Mouse (Mus musculus): ENCODE results near the gene Acp5. TPM values are rescaled to one million over a fixed set of nuclear protein-coding genes. Genes with fewer than 3 reads are reported as not detected.

The Acp5 gene
- polyA plus RNA-seq, 1 experiment: 0.08 TPM

- TF ChIP-seq MAX (IDR thresholded peaks at IDR 0.05) (no peak), MYOG (IDR thresholded peaks at IDR 0.05; ENCODE audit: control insufficient read depth, extremely low read depth, insufficient read length) (no peak)
- Histone ChIP-seq H3K79me2 (ENCODE audit: control insufficient read depth, insufficient read depth) (no peaks in the 10 kb centered on the region), H3K36me3 (ENCODE audit: control insufficient read depth, insufficient read depth) (no peaks in the 10 kb centered on the region), H3K27me3 (ENCODE audit: control insufficient read depth, insufficient read depth, insufficient read length) (no peaks in the 10 kb centered on the region), H3K79me3 (ENCODE audit: low read depth) (no peaks in the 10 kb centered on the region), H3K4me3 (ENCODE audit: insufficient read depth, poor library complexity, severe bottlenecking) (no peak overlapping the region), H3ac (ENCODE audit: control insufficient read depth, insufficient read length, low read depth) (no peak overlapping the region)
Observed at GRCm38 (mm10) chr9:22136765-22137547, 1.4 kb upstream of the Acp5 start.

- Histone ChIP-seq H3K4me3 (ENCODE audit: insufficient read depth, poor library complexity, severe bottlenecking) (no peak overlapping the region), H3K79me3 (ENCODE audit: low read depth) (no peaks in the 10 kb centered on the region), H3K27me3 (ENCODE audit: control insufficient read depth, insufficient read depth, insufficient read length) (no peaks in the 10 kb centered on the region), H3ac (ENCODE audit: control insufficient read depth, insufficient read length, low read depth) (no peak overlapping the region), H3K36me3 (ENCODE audit: control insufficient read depth, insufficient read depth) (no peaks in the 10 kb centered on the region), H3K79me2 (ENCODE audit: control insufficient read depth, insufficient read depth) (no peaks in the 10 kb centered on the region)
- no peak for TF ChIP-seq MYOG (IDR thresholded peaks at IDR 0.05; ENCODE audit: control insufficient read depth, extremely low read depth, insufficient read length)
- no peak for TF ChIP-seq MYOD1 (IDR thresholded peaks at IDR 0.05; ENCODE audit: control insufficient read depth, insufficient read length, low read depth)
- no peak for TF ChIP-seq USF1 (IDR thresholded peaks at IDR 0.05; ENCODE audit: low read depth)
- TF ChIP-seq MAX (IDR thresholded peaks at IDR 0.05): no peak
- no peak for TF ChIP-seq FOSL1 (IDR thresholded peaks at IDR 0.05; ENCODE audit: insufficient read depth, low read length, poor library complexity, severe bottlenecking)
- no peak for TF ChIP-seq CEBPB (IDR thresholded peaks at IDR 0.05; ENCODE audit: low read depth)
- no peak for TF ChIP-seq CTCF (IDR thresholded peaks at IDR 0.05; ENCODE audit: control insufficient read depth, insufficient read depth, insufficient read length)
Observed at GRCm38 (mm10) chr9:22134988-22135643, 395 bp downstream of the Acp5 start.

GRCm38 (mm10) chr9:22134246-22134890 is 1.1 kb downstream of the Acp5 start:
- H3K27me3 ChIP-seq (ENCODE audit: control insufficient read depth, insufficient read depth, insufficient read length): no peaks in the 10 kb centered on the region
- no peaks in the 10 kb centered on the region for H3K79me2 ChIP-seq (ENCODE audit: control insufficient read depth, insufficient read depth)
- H3K79me3 ChIP-seq (ENCODE audit: low read depth): no peaks in the 10 kb centered on the region
- no peak overlapping the region for H3ac ChIP-seq (ENCODE audit: control insufficient read depth, insufficient read length, low read depth)
- no peak overlapping the region for H3K4me3 ChIP-seq (ENCODE audit: insufficient read depth, poor library complexity, severe bottlenecking)
- H3K36me3 ChIP-seq (ENCODE audit: control insufficient read depth, insufficient read depth): no peaks in the 10 kb centered on the region
- no peak for TF ChIP-seq CTCF (IDR thresholded peaks at IDR 0.05; ENCODE audit: control insufficient read depth, insufficient read depth, insufficient read length)
- no peak for TF ChIP-seq MYOD1 (IDR thresholded peaks at IDR 0.05; ENCODE audit: control insufficient read depth, insufficient read length, low read depth)
- TF ChIP-seq CEBPB (IDR thresholded peaks at IDR 0.05; ENCODE audit: low read depth): no peak
- TF ChIP-seq USF1 (IDR thresholded peaks at IDR 0.05; ENCODE audit: low read depth): no peak
- TF ChIP-seq FOSL1 (IDR thresholded peaks at IDR 0.05; ENCODE audit: insufficient read depth, low read length, poor library complexity, severe bottlenecking): no peak
- no peak for TF ChIP-seq MYOG (IDR thresholded peaks at IDR 0.05; ENCODE audit: control insufficient read depth, extremely low read depth, insufficient read length)
- TF ChIP-seq MAX (IDR thresholded peaks at IDR 0.05): no peak

- H3K79me2 ChIP-seq (ENCODE audit: control insufficient read depth, insufficient read depth): no peaks in the 10 kb centered on the region
- H3K27me3 ChIP-seq (ENCODE audit: control insufficient read depth, insufficient read depth, insufficient read length): no peaks in the 10 kb centered on the region
- no peaks in the 10 kb centered on the region for H3K79me3 ChIP-seq (ENCODE audit: low read depth)
- H3K4me3 ChIP-seq (ENCODE audit: insufficient read depth, poor library complexity, severe bottlenecking): no peak overlapping the region
- TF ChIP-seq MYOD1 (IDR thresholded peaks at IDR 0.05; ENCODE audit: control insufficient read depth, insufficient read length, low read depth): no peak
- no peak for TF ChIP-seq CTCF (IDR thresholded peaks at IDR 0.05; ENCODE audit: control insufficient read depth, insufficient read depth, insufficient read length)
- no peak for TF ChIP-seq CEBPB (IDR thresholded peaks at IDR 0.05; ENCODE audit: low read depth)
- no peak for TF ChIP-seq USF1 (IDR thresholded peaks at IDR 0.05; ENCODE audit: low read depth)
- TF ChIP-seq MYOG (IDR thresholded peaks at IDR 0.05; ENCODE audit: control insufficient read depth, extremely low read depth, insufficient read length): no peak
- no peak for TF ChIP-seq FOSL1 (IDR thresholded peaks at IDR 0.05; ENCODE audit: insufficient read depth, low read length, poor library complexity, severe bottlenecking)
- TF ChIP-seq MAX (IDR thresholded peaks at IDR 0.05): no peak
- H3K36me3 ChIP-seq (ENCODE audit: control insufficient read depth, insufficient read depth): no peaks in the 10 kb centered on the region
- no peak overlapping the region for H3ac ChIP-seq (ENCODE audit: control insufficient read depth, insufficient read length, low read depth)
Observed at GRCm38 (mm10) chr9:22132220-22132619, 3.3 kb downstream of the Acp5 start.

GRCm38 (mm10) chr9:22131226-22131981 is 4.1 kb downstream of the Acp5 start:
- no peaks in the 10 kb centered on the region for H3K27me3 ChIP-seq (ENCODE audit: control insufficient read depth, insufficient read depth, insufficient read length)
- H3K79me2 ChIP-seq (ENCODE audit: control insufficient read depth, insufficient read depth): no peaks in the 10 kb centered on the region
- H3K79me3 ChIP-seq (ENCODE audit: low read depth): no peaks in the 10 kb centered on the region
- H3K4me3 ChIP-seq (ENCODE audit: insufficient read depth, poor library complexity, severe bottlenecking): no peak overlapping the region
- no peak overlapping the region for H3ac ChIP-seq (ENCODE audit: control insufficient read depth, insufficient read length, low read depth)
- H3K36me3 ChIP-seq (ENCODE audit: control insufficient read depth, insufficient read depth): no peaks in the 10 kb centered on the region
- TF ChIP-seq CTCF (IDR thresholded peaks at IDR 0.05; ENCODE audit: control insufficient read depth, insufficient read depth, insufficient read length) (no peak), USF1 (IDR thresholded peaks at IDR 0.05; ENCODE audit: low read depth) (no peak), MYOD1 (IDR thresholded peaks at IDR 0.05; ENCODE audit: control insufficient read depth, insufficient read length, low read depth) (no peak), CEBPB (IDR thresholded peaks at IDR 0.05; ENCODE audit: low read depth) (no peak), FOSL1 (IDR thresholded peaks at IDR 0.05; ENCODE audit: insufficient read depth, low read length, poor library complexity, severe bottlenecking) (no peak), MYOG (IDR thresholded peaks at IDR 0.05; ENCODE audit: control insufficient read depth, extremely low read depth, insufficient read length) (no peak), MAX (IDR thresholded peaks at IDR 0.05) (no peak)
